In genomic region chr16:43620359-43620758, GRCm38 (mm10) we compare ENCODE assay signal across 14 mouse cellular contexts. TPM values are rescaled to one million over a fixed set of nuclear protein-coding genes. Genes with fewer than 3 reads are reported as not detected.
A peak's percentile ranks its signal among the peaks of the same experiment; 100 is the strongest.
DNase-seq lines count a peak whose midpoint lies in the region; ATAC-seq and TF ChIP-seq lines count a peak whose summit lies in the region.
"Had no signal": no experiment of that assay in that cellular context is flagged by ENCODE, and none has a peak within 500 bp of the region (broad histone marks: within the 10 kb centered on the region; RNA-seq: fewer than 3 reads in every experiment).

No protein-coding gene starts in this region.

- ATAC-seq in hindbrain, embryonic 13.5 days (ENCODE audit: low FRiP score): no peak
- no peak for ATAC-seq in hindbrain, embryonic 12.5 days (ENCODE audit: low FRiP score)
- peak; percentile 79 for ATAC-seq in hindbrain, embryonic 16.5 days
- ATAC-seq in liver, embryonic 12.5 days: no peak
- no peak for ATAC-seq in intestine, postnatal 0 days
- ATAC-seq: lung, postnatal 0 days had no signal

- peak; percentile 56 for DNase-seq in CD4-positive, CD25-positive, alpha-beta regulatory T cell, adult 2 months (ENCODE audit: low read depth, low spot score)
- DNase-seq in embryonic facial prominence, embryonic 10.5 days (ENCODE audit: low spot score): no peak
- DNase-seq in adrenal gland, adult 2 months: no peak
- DNase-seq: cerebellum, postnatal 10 days; gastrocnemius, postnatal 10 days; kidney, adult 18-20 months had no signal

- H3K9ac ChIP-seq in hindbrain, embryonic 13.5 days: no peak overlapping the region
- no peak overlapping the region for H3K9ac ChIP-seq in hindbrain, embryonic 12.5 days
- no peak overlapping the region for H3K9ac ChIP-seq in hindbrain, embryonic 16.5 days (ENCODE audit: low read depth, low read length)
- no peak overlapping the region for H3K9ac ChIP-seq in liver, embryonic 12.5 days
- H3K9ac ChIP-seq in intestine, postnatal 0 days (ENCODE audit: low read depth, low read length): no peak overlapping the region
- H3K9ac ChIP-seq: limb, embryonic 15.5 days had no signal

- no peak for TF ChIP-seq CTCF in intestine, postnatal 0 days (IDR thresholded peaks at IDR 0.05; ENCODE audit: low read depth)

- 13% methylated on average over 2 of the region's 2 CpGs for WGBS in hindbrain, embryonic 13.5 days
- 15% methylated on average over 2 of the region's 2 CpGs for WGBS in hindbrain, embryonic 12.5 days
- 33% methylated on average over 2 of the region's 2 CpGs for WGBS in embryonic facial prominence, embryonic 10.5 days
- 17% methylated on average over 2 of the region's 2 CpGs for WGBS in hindbrain, embryonic 16.5 days
- 25% methylated on average over 2 of the region's 2 CpGs for WGBS in liver, embryonic 12.5 days (ENCODE audit: insufficient replicate concordance)
- whole genome bisulfite sequencing in intestine, postnatal 0 days: 42% methylated on average over 2 of the region's 2 CpGs

- H3K27ac ChIP-seq in hindbrain, embryonic 13.5 days: peak overlapping the region; percentile 30; the same call in 1 of the 2 replicates
- no peak overlapping the region for H3K27ac ChIP-seq in hindbrain, embryonic 12.5 days
- peak overlapping the region; percentile 51 for H3K27ac ChIP-seq in embryonic facial prominence, embryonic 10.5 days (replicated peaks)
- H3K27ac ChIP-seq in hindbrain, embryonic 16.5 days (ENCODE audit: low read depth, low read length): no peak overlapping the region
- H3K27ac ChIP-seq in liver, embryonic 12.5 days: no peak overlapping the region
- no peak overlapping the region for H3K27ac ChIP-seq in intestine, postnatal 0 days (ENCODE audit: low read depth, low read length)
- H3K27ac ChIP-seq: limb, embryonic 15.5 days; stomach, postnatal 0 days had no signal

- no peak overlapping the region for H3K4me3 ChIP-seq in hindbrain, embryonic 13.5 days
- H3K4me3 ChIP-seq in hindbrain, embryonic 12.5 days: no peak overlapping the region
- H3K4me3 ChIP-seq in embryonic facial prominence, embryonic 10.5 days: no peak overlapping the region
- H3K4me3 ChIP-seq in hindbrain, embryonic 16.5 days (ENCODE audit: low read length): no peak overlapping the region
- H3K4me3 ChIP-seq in liver, embryonic 12.5 days: no peak overlapping the region
- H3K4me3 ChIP-seq in intestine, postnatal 0 days (ENCODE audit: low read depth, low read length): no peak overlapping the region
- H3K4me3 ChIP-seq: limb, embryonic 15.5 days had no signal

- no peaks in the 10 kb centered on the region for H3K9me3 ChIP-seq in hindbrain, embryonic 13.5 days
- no peaks in the 10 kb centered on the region for H3K9me3 ChIP-seq in hindbrain, embryonic 12.5 days (replicated peaks)
- H3K9me3 ChIP-seq in embryonic facial prominence, embryonic 10.5 days: no peaks in the 10 kb centered on the region
- H3K9me3 ChIP-seq in hindbrain, embryonic 16.5 days (ENCODE audit: control insufficient read depth, low read length): no peaks in the 10 kb centered on the region
- no peaks in the 10 kb centered on the region for H3K9me3 ChIP-seq in liver, embryonic 12.5 days (replicated peaks)
- no peaks in the 10 kb centered on the region for H3K9me3 ChIP-seq in intestine, postnatal 0 days (ENCODE audit: control insufficient read depth)
- H3K9me3 ChIP-seq: limb, embryonic 15.5 days had no signal

- H3K4me2 ChIP-seq in hindbrain, embryonic 13.5 days: no peak overlapping the region
- no peak overlapping the region for H3K4me2 ChIP-seq in hindbrain, embryonic 12.5 days (replicated peaks)
- H3K4me2 ChIP-seq in hindbrain, embryonic 16.5 days (ENCODE audit: low read length): no peak overlapping the region
- H3K4me2 ChIP-seq in liver, embryonic 12.5 days: no peak overlapping the region
- no peak overlapping the region for H3K4me2 ChIP-seq in intestine, postnatal 0 days (replicated peaks; ENCODE audit: low read depth)
- H3K4me2 ChIP-seq: limb, embryonic 15.5 days had no signal

- H3K27me3 ChIP-seq in hindbrain, embryonic 13.5 days: no peaks in the 10 kb centered on the region
- no peaks in the 10 kb centered on the region for H3K27me3 ChIP-seq in hindbrain, embryonic 12.5 days
- no peaks in the 10 kb centered on the region for H3K27me3 ChIP-seq in embryonic facial prominence, embryonic 10.5 days (replicated peaks; ENCODE audit: low read depth, poor library complexity, severe bottlenecking)
- H3K27me3 ChIP-seq in hindbrain, embryonic 16.5 days (replicated peaks; ENCODE audit: control insufficient read depth, insufficient read depth, low read length): no peaks in the 10 kb centered on the region
- H3K27me3 ChIP-seq in liver, embryonic 12.5 days (replicated peaks): no peaks in the 10 kb centered on the region
- H3K27me3 ChIP-seq in intestine, postnatal 0 days (replicated peaks; ENCODE audit: control insufficient read depth, insufficient read depth, low read length): no peaks in the 10 kb centered on the region
- H3K27me3 ChIP-seq: limb, embryonic 15.5 days had no signal

- H3K4me1 ChIP-seq in hindbrain, embryonic 13.5 days (replicated peaks): peaks cover 15% of the 10 kb centered on the region; the same call in 1 of the 2 replicates
- H3K4me1 ChIP-seq in hindbrain, embryonic 12.5 days: peaks cover 19% of the 10 kb centered on the region
- H3K4me1 ChIP-seq in embryonic facial prominence, embryonic 10.5 days: peaks cover 63% of the 10 kb centered on the region
- H3K4me1 ChIP-seq in hindbrain, embryonic 16.5 days (ENCODE audit: control insufficient read depth, insufficient read depth, low read depth, low read length): no peaks in the 10 kb centered on the region
- H3K4me1 ChIP-seq in liver, embryonic 12.5 days: no peaks in the 10 kb centered on the region
- no peaks in the 10 kb centered on the region for H3K4me1 ChIP-seq in intestine, postnatal 0 days (replicated peaks; ENCODE audit: control insufficient read depth, insufficient read depth, low read length)

- peaks cover 20% of the 10 kb centered on the region for H3K36me3 ChIP-seq in hindbrain, embryonic 13.5 days
- H3K36me3 ChIP-seq in hindbrain, embryonic 12.5 days: peaks cover 13% of the 10 kb centered on the region
- H3K36me3 ChIP-seq in embryonic facial prominence, embryonic 10.5 days (replicated peaks): peaks cover 4% of the 10 kb centered on the region; the same call in 1 of the 2 replicates
- 0 out of 2 replicates have a peak, but pooled peaks cover 4% of the 10 kb centered on the region for H3K36me3 ChIP-seq in hindbrain, embryonic 16.5 days (ENCODE audit: control insufficient read depth, insufficient read depth, low read length)
- no peaks in the 10 kb centered on the region for H3K36me3 ChIP-seq in liver, embryonic 12.5 days
- peaks cover 5% of the 10 kb centered on the region; the same call in 1 of the 2 replicates for H3K36me3 ChIP-seq in intestine, postnatal 0 days (ENCODE audit: control insufficient read depth, insufficient read depth)
- H3K36me3 ChIP-seq: limb, embryonic 15.5 days had no signal

RNA-seq across cellular contexts. Expression of gene Tigit, which starts 43.6 kb away (rescaled TPM):
- not detected in 2 replicates for polyA plus RNA-seq in hindbrain, embryonic 13.5 days (2015; fragmentation: Nextera tagmentation; extraction: Ambion mirVana)
- not detected in 2 replicates for polyA plus RNA-seq in hindbrain, embryonic 12.5 days (2016; fragmentation: Nextera tagmentation; extraction: Ambion mirVana)
- polyA plus RNA-seq in embryonic facial prominence, embryonic 10.5 days (2016; fragmentation: Nextera tagmentation; extraction: Ambion mirVana): not detected in 2 replicates
- not detected in 2 replicates for polyA plus RNA-seq in hindbrain, embryonic 16.5 days (2015; fragmentation: Nextera tagmentation; extraction: Ambion mirVana)
- total RNA-seq in adrenal gland, adult 2 months (2021): under 1 TPM in 1 of 2 experiments, not detected in 1; 0.32 TPM
- polyA plus RNA-seq in adrenal gland, adult 2 months (2012; rRNA removed): 0.18 and 0.20 TPM in 2 replicates
- not detected in 2 replicates for polyA plus RNA-seq in liver, embryonic 12.5 days (2016; fragmentation: Nextera tagmentation; extraction: Ambion mirVana)
- polyA plus RNA-seq in intestine, postnatal 0 days (2015; fragmentation: Nextera tagmentation; extraction: Ambion mirVana): not detected in 2 replicates
- total RNA-seq: gastrocnemius, postnatal 10 days had no signal
- polyA plus RNA-seq: limb, embryonic 15.5 days; lung, postnatal 0 days; stomach, postnatal 0 days had no signal

Comparison
In these comparisons a context has a peak if more than half of its experiments do, and no peak if none do; other contexts are left out.
1. H3K27ac ChIP-seq: peak in hindbrain, embryonic 13.5 days (single experiment) and embryonic facial prominence, embryonic 10.5 days (single experiment); none in hindbrain, embryonic 12.5 days (single experiment), hindbrain, embryonic 16.5 days (single experiment), liver, embryonic 12.5 days (single experiment) and intestine, postnatal 0 days (single experiment).